Mouse (Mus musculus): ENCODE data around the gene Ifng. TPM values are rescaled to one million over a fixed set of nuclear protein-coding genes. Genes with fewer than 3 reads are reported as not detected.
"Not testable (repeated sequence)": the region's sequence is repeated elsewhere in the genome, so short reads cannot be mapped to it uniquely, and the experiment has no call there.

The Ifng gene
- polyA plus RNA-seq, 1 experiment from 2014 or later: not detected

DNA sequence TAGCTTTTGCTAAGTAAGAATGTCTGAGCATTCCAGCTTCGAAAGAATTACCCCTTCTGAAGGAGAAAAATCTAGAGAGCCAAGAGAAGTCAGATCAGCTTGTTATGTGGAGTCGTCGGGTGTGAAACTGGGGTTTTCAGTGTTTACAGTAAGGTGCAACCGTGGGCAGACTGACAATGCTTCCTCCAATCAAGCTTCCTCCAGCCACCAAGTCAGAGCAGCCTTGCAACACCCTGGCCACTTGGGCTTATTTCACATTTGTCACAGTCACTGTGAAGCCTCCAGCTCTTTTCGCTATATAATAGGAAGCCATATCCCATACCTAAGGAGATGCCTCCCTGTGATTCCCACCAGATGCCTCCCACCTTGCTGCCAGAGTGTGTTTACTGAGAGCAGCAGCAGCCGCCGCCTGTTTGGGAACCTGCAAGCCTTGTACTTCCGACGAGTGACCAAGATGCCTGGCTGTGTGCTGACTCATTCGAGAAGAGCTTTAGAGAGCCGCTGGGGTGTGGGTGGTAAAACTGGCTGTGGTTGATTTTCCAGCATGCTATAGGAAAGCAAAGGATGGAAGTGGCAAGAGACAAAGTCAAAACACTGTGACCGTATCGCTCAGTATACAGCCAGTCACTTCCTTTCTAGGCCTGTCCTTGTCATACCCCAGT, 29.6 kb downstream of the Ifng start:
- Histone ChIP-seq H3K4me3 (replicated peaks; ENCODE audit: low read length) (no peak overlapping the region), H3K9ac (ENCODE audit: low read length) (no peak overlapping the region), H3K36me3 (ENCODE audit: control insufficient read depth, insufficient read depth, low read length) (no peaks in the 10 kb centered on the region), H3K4me1 (ENCODE audit: control insufficient read depth, insufficient read depth, low read length) (no peaks in the 10 kb centered on the region), H3K4me2 (ENCODE audit: low read depth, low read length) (no peak overlapping the region), H3K27ac (ENCODE audit: low read length) (0 out of 2 replicates have a peak overlapping the region, but pooled peaks have one; percentile 16), H3K27me3 (ENCODE audit: control insufficient read depth, insufficient read depth, low read length) (no peaks in the 10 kb centered on the region), H3K9me3 (replicated peaks; ENCODE audit: control insufficient read depth, low read length) (no peaks in the 10 kb centered on the region)
- WGBS: 44% methylated on average over 13 of the region's 13 CpGs
- ATAC-seq (ENCODE audit: insufficient read depth, low FRiP score): no peak; the same call in 1 of the 2 replicates

DNA sequence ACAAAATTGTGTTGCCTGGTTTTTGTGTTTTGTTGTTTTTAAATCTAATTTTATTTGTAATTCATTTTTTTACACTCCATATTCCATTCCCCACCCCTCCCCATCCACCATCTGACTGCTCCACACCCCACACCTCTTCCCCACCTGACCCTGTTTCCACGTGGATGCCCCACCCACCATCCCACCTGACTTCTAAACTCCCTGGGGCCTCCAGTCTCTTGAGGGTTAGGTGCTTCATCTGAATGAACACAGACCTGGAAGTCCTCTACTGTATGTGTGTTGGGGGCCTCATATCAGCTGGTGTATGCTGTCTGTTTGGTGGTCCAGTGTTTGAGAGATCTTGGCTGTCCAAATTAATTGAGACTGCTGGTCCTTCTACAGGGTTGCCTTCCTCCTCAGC, 32.0 kb downstream of the Ifng start:
- not testable (repeated sequence) for H3K27me3 ChIP-seq (ENCODE audit: control insufficient read depth, insufficient read depth, low read length); ATAC-seq (ENCODE audit: insufficient read depth, low FRiP score); H3K4me3 ChIP-seq (replicated peaks; ENCODE audit: low read length); H3K4me2 ChIP-seq (ENCODE audit: low read depth, low read length); H3K4me1 ChIP-seq (ENCODE audit: control insufficient read depth, insufficient read depth, low read length); H3K9ac ChIP-seq (ENCODE audit: low read length); H3K36me3 ChIP-seq (ENCODE audit: control insufficient read depth, insufficient read depth, low read length); H3K9me3 ChIP-seq (replicated peaks; ENCODE audit: control insufficient read depth, low read length); H3K27ac ChIP-seq (ENCODE audit: low read length)
- 65% methylated on average over 1 of the region's 1 CpGs for WGBS

DNA sequence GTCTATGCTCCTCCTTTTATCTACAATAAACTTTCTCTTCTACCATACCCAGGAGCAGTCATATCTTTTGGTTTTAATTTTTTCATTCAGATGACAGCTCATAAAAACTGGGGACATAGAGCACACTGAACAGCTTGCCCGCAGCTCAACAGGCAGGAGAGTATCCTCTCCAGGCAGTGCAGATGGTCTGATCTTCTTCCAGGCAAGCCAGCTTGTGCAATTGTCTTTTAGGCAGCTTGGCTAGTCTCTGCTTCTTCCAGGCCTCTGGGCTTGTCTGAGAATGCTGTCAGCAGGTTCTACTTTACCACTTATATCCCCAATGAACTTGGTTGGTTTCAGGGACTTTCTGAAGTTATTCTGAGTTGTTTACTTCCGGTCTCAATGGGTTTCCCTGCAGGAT, 35.9 kb downstream of the Ifng start:
- Histone ChIP-seq H3K4me2 (ENCODE audit: low read depth, low read length) (no peak overlapping the region), H3K4me3 (replicated peaks; ENCODE audit: low read length) (no peak overlapping the region), H3K27ac (ENCODE audit: low read length) (no peak overlapping the region), H3K27me3 (ENCODE audit: control insufficient read depth, insufficient read depth, low read length) (no peaks in the 10 kb centered on the region), H3K4me1 (ENCODE audit: control insufficient read depth, insufficient read depth, low read length) (no peaks in the 10 kb centered on the region), H3K9me3 (replicated peaks; ENCODE audit: control insufficient read depth, low read length) (no peaks in the 10 kb centered on the region), H3K36me3 (ENCODE audit: control insufficient read depth, insufficient read depth, low read length) (no peaks in the 10 kb centered on the region), H3K9ac (ENCODE audit: low read length) (no peak overlapping the region)
- WGBS: 78% methylated on average over 2 of the region's 2 CpGs
- no peak for ATAC-seq (ENCODE audit: insufficient read depth, low FRiP score)

DNA sequence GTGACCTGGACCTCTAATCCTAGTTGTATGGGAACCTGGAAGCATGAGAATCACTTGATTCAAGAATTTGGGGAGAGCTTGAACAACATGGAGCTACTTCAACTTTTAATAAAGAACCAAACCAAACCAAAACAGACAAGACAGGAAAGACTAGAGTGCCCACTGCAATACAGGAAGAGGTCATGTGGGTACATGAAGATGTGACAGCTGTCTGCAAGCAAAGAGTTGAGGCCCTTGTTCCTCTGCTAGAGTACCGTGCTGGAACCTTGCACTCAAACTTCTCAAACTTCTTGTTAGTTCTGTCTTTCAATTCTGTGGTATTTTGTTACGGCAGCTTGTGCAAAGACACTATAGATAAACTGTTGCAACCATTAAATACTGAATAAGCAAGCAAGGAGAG, 36.5 kb downstream of the Ifng start:
- Histone ChIP-seq H3K36me3 (ENCODE audit: control insufficient read depth, insufficient read depth, low read length) (no peaks in the 10 kb centered on the region), H3K4me2 (ENCODE audit: low read depth, low read length) (no peak overlapping the region), H3K27me3 (ENCODE audit: control insufficient read depth, insufficient read depth, low read length) (no peaks in the 10 kb centered on the region), H3K9ac (ENCODE audit: low read length) (no peak overlapping the region), H3K9me3 (replicated peaks; ENCODE audit: control insufficient read depth, low read length) (no peaks in the 10 kb centered on the region), H3K4me3 (replicated peaks; ENCODE audit: low read length) (no peak overlapping the region), H3K4me1 (ENCODE audit: control insufficient read depth, insufficient read depth, low read length) (no peaks in the 10 kb centered on the region), H3K27ac (ENCODE audit: low read length) (no peak overlapping the region)
- 79% methylated on average over 2 of the region's 2 CpGs for WGBS
- no peak for ATAC-seq (ENCODE audit: insufficient read depth, low FRiP score)

DNA sequence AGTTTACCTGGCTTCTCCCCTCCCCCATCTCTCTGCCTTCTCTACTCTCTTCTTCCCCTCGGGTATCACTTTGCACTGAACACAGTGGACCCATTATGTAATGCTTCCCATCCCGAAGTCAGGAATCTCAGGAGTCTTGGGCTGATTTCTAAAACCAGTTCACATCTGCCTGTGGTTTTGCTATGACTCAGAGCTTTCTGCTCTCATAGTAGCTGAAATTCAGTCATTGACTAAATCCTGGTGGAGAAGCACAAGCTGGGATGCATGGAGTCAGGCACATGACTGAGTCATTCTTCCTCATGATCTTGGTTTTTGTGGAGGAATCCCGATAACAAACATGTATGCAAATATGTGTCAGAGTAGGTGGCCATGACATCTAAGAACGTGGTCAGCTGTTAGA, 38.4 kb downstream of the Ifng start:
- Histone ChIP-seq H3K27me3 (ENCODE audit: control insufficient read depth, insufficient read depth, low read length) (no peaks in the 10 kb centered on the region), H3K9ac (ENCODE audit: low read length) (no peak overlapping the region), H3K4me1 (ENCODE audit: control insufficient read depth, insufficient read depth, low read length) (no peaks in the 10 kb centered on the region), H3K27ac (ENCODE audit: low read length) (no peak overlapping the region), H3K9me3 (replicated peaks; ENCODE audit: control insufficient read depth, low read length) (no peaks in the 10 kb centered on the region), H3K4me3 (replicated peaks; ENCODE audit: low read length) (no peak overlapping the region), H3K4me2 (ENCODE audit: low read depth, low read length) (no peak overlapping the region), H3K36me3 (ENCODE audit: control insufficient read depth, insufficient read depth, low read length) (no peaks in the 10 kb centered on the region)
- WGBS: 73% methylated on average over 4 of the region's 4 CpGs
- no peak for ATAC-seq (ENCODE audit: insufficient read depth, low FRiP score)

DNA sequence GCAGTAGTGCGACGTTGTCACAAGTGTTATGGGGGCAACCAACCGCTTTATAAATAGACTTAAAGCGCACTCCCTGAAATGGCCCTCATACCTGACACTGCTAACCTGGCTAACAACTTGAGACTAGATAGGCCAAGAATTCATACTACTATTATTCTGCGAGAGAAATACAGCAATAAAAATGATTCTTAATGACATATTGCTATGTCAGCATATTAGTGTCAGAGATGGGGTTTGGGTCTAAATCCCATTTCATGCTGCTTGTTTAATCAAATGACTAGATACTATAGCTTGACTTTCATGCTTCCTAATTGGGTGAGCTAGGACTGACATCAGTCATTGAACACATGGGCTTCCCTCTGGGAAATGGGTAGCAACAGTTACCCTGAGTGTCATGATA, 39.3 kb downstream of the Ifng start:
- Histone ChIP-seq H3K4me3 (replicated peaks; ENCODE audit: low read length) (no peak overlapping the region), H3K4me1 (ENCODE audit: control insufficient read depth, insufficient read depth, low read length) (no peaks in the 10 kb centered on the region), H3K9ac (ENCODE audit: low read length) (no peak overlapping the region), H3K27ac (ENCODE audit: low read length) (no peak overlapping the region), H3K9me3 (replicated peaks; ENCODE audit: control insufficient read depth, low read length) (no peaks in the 10 kb centered on the region), H3K27me3 (ENCODE audit: control insufficient read depth, insufficient read depth, low read length) (no peaks in the 10 kb centered on the region), H3K4me2 (ENCODE audit: low read depth, low read length) (no peak overlapping the region), H3K36me3 (ENCODE audit: control insufficient read depth, insufficient read depth, low read length) (no peaks in the 10 kb centered on the region)
- ATAC-seq (ENCODE audit: insufficient read depth, low FRiP score): no peak
- 95% methylated on average over 5 of the region's 5 CpGs for WGBS

DNA sequence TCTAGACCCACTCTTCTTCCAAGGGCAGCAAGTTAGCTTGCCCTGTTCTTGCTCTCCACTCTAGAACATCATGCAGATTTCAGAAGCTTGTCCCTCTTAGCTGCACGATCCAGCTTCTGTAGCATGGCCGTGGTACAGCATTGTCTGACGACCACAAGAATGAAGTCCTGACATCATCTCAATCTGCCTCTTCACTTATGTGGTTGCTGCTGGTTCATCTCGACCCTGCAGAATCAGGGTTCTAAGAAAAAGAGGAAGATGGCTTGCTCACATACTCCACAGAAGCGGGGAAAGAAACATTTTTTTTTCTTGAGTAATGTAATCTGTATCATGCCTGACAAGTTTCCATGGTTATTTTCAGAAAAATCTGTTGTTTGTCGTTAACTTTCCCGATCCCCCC, 39.9 kb downstream of the Ifng start:
- Histone ChIP-seq H3K4me3 (replicated peaks; ENCODE audit: low read length) (no peak overlapping the region), H3K9me3 (replicated peaks; ENCODE audit: control insufficient read depth, low read length) (no peaks in the 10 kb centered on the region), H3K4me1 (ENCODE audit: control insufficient read depth, insufficient read depth, low read length) (no peaks in the 10 kb centered on the region), H3K36me3 (ENCODE audit: control insufficient read depth, insufficient read depth, low read length) (no peaks in the 10 kb centered on the region), H3K27ac (ENCODE audit: low read length) (no peak overlapping the region), H3K27me3 (ENCODE audit: control insufficient read depth, insufficient read depth, low read length) (no peaks in the 10 kb centered on the region), H3K4me2 (ENCODE audit: low read depth, low read length) (no peak overlapping the region), H3K9ac (ENCODE audit: low read length) (no peak overlapping the region)
- no peak for ATAC-seq (ENCODE audit: insufficient read depth, low FRiP score)
- WGBS: 79% methylated on average over 7 of the region's 7 CpGs

DNA sequence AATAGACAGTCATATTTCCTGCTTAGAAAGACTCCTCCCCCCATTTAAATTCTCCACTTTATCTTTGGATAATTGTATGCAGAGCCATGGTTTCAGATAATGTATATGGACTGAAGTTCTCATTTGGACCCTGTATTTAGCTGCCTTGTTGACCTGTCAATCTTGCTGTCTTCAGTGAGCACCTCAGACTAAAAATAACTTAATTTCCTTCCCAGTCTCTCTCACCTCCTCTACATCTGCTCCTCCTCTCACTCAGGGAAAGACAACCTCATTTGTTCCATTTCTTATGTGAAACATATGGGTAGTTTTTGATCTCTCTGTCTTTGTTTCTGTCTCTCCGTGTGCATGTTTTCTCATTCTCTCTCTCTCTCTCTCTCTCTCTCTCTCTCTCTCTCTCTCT, 53.3 kb downstream of the Ifng start:
- Histone ChIP-seq H3K9ac (ENCODE audit: low read length) (no peak overlapping the region), H3K4me3 (replicated peaks; ENCODE audit: low read length) (no peak overlapping the region), H3K4me1 (ENCODE audit: control insufficient read depth, insufficient read depth, low read length) (no peaks in the 10 kb centered on the region), H3K9me3 (replicated peaks; ENCODE audit: control insufficient read depth, low read length) (no peaks in the 10 kb centered on the region), H3K27ac (ENCODE audit: low read length) (no peak overlapping the region), H3K36me3 (ENCODE audit: control insufficient read depth, insufficient read depth, low read length) (no peaks in the 10 kb centered on the region), H3K4me2 (ENCODE audit: low read depth, low read length) (no peak overlapping the region), H3K27me3 (ENCODE audit: control insufficient read depth, insufficient read depth, low read length) (no peaks in the 10 kb centered on the region)
- WGBS: 71% methylated on average over 1 of the region's 1 CpGs
- no peak for ATAC-seq (ENCODE audit: insufficient read depth, low FRiP score)

DNA sequence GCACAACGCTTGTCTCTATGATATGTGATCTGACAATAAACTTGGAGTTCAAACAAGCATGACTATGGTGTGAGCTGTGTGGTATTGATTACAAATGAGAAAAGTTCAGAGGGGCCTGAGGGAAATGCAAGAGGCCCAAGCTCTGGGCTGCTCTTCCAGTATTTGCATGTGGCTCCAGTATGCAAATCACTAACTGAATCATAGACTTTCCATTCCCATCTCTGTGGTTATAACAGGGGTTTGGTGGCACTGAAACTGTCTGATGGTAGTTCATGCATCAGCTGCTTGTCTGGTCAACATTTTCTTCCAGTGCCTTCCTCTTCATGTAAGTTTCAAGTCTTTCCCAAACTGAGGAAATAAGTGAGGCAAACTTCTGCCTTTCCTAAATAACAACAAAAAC, 54.5 kb downstream of the Ifng start:
- Histone ChIP-seq H3K9ac (ENCODE audit: low read length) (no peak overlapping the region), H3K4me1 (ENCODE audit: control insufficient read depth, insufficient read depth, low read length) (no peaks in the 10 kb centered on the region), H3K9me3 (replicated peaks; ENCODE audit: control insufficient read depth, low read length) (no peaks in the 10 kb centered on the region), H3K4me2 (ENCODE audit: low read depth, low read length) (no peak overlapping the region), H3K4me3 (replicated peaks; ENCODE audit: low read length) (no peak overlapping the region), H3K27ac (ENCODE audit: low read length) (no peak overlapping the region), H3K36me3 (ENCODE audit: control insufficient read depth, insufficient read depth, low read length) (no peaks in the 10 kb centered on the region), H3K27me3 (ENCODE audit: control insufficient read depth, insufficient read depth, low read length) (no peaks in the 10 kb centered on the region)
- ATAC-seq (ENCODE audit: insufficient read depth, low FRiP score): no peak
- whole genome bisulfite sequencing: 69% methylated on average over 1 of the region's 1 CpGs

Measured in stomach, embryonic 16.5 days (tissue).